In genomic region chr2:73454186-73454585, GRCm38 (mm10) we compare ENCODE assay signal across 21 mouse cellular contexts.
DNase-seq lines count a peak whose midpoint lies in the region; ATAC-seq and TF ChIP-seq lines count a peak whose summit lies in the region.
"Had no signal": no experiment of that assay in that cellular context is flagged by ENCODE, and none has a peak within 500 bp of the region (broad histone marks: within the 10 kb centered on the region; RNA-seq: fewer than 3 reads in every experiment).

No protein-coding gene starts in this region.

- H3K4me3 ChIP-seq in liver, adult 2 months (ENCODE audit: insufficient read depth, low read depth, low read length), result no peak overlapping the region
- peak overlapping the region; percentile 15 for H3K4me3 ChIP-seq in bone marrow macrophage, adult 2 months (ENCODE audit: insufficient read depth, low read length)
- no peak overlapping the region for H3K4me3 ChIP-seq in liver, postnatal 0 days (ENCODE audit: low read depth, low read length)
- H3K4me3 ChIP-seq in hindbrain, postnatal 0 days (ENCODE audit: low read length), result no peak overlapping the region
- H3K4me3 ChIP-seq in midbrain, embryonic 14.5 days (replicated peaks; ENCODE audit: low read depth, low read length), result no peak overlapping the region
- H3K4me3 ChIP-seq: embryonic facial prominence, embryonic 13.5 days; forebrain, embryonic 13.5 days; heart, embryonic 13.5 days had no signal

- H3K9ac ChIP-seq in liver, adult 2 months (ENCODE audit: low read depth, low read length), result no peak overlapping the region
- H3K9ac ChIP-seq in liver, postnatal 0 days (replicated peaks), result no peak overlapping the region
- H3K9ac ChIP-seq in hindbrain, postnatal 0 days (replicated peaks; ENCODE audit: low read length), result no peak overlapping the region
- H3K9ac ChIP-seq in midbrain, embryonic 14.5 days (replicated peaks; ENCODE audit: low read length), result no peak overlapping the region
- H3K9ac ChIP-seq: embryonic facial prominence, embryonic 13.5 days; forebrain, embryonic 13.5 days; heart, embryonic 13.5 days had no signal

- WGBS in liver, adult 2 months, result 80% methylated on average over 4 of the region's 4 CpGs
- 62% methylated on average over 4 of the region's 4 CpGs for WGBS in liver, postnatal 0 days (ENCODE audit: insufficient replicate concordance)
- WGBS in hindbrain, postnatal 0 days, result 85% methylated on average over 4 of the region's 4 CpGs
- 81% methylated on average over 4 of the region's 4 CpGs for WGBS in midbrain, embryonic 14.5 days

- peaks cover 2% of the 10 kb centered on the region; the same call in 1 of the 2 replicates for H3K4me1 ChIP-seq in liver, adult 2 months (ENCODE audit: control insufficient read depth, insufficient read depth, low read length)
- H3K4me1 ChIP-seq in bone marrow macrophage, adult 2 months (ENCODE audit: control insufficient read depth, insufficient read depth, low read length), result peaks cover 63% of the 10 kb centered on the region
- peaks cover 28% of the 10 kb centered on the region for H3K4me1 ChIP-seq in liver, postnatal 0 days (ENCODE audit: insufficient read depth)
- no peaks in the 10 kb centered on the region; the same call in 1 of the 2 replicates for H3K4me1 ChIP-seq in hindbrain, postnatal 0 days (ENCODE audit: insufficient read depth, low read length)
- H3K4me1 ChIP-seq in midbrain, embryonic 14.5 days (ENCODE audit: control insufficient read depth, insufficient read depth, low read length), result 0 out of 2 replicates have a peak, but pooled peaks cover 4% of the 10 kb centered on the region

- no peak for TF ChIP-seq EP300 in liver, postnatal 0 days (IDR thresholded peaks at IDR 0.05; ENCODE audit: low read depth)

- peak overlapping the region; percentile 47; the same call in 1 of the 2 replicates for H3K27ac ChIP-seq in liver, adult 2 months (replicated peaks; ENCODE audit: insufficient read depth, low read depth, low read length)
- peak overlapping the region; percentile 76 for H3K27ac ChIP-seq in bone marrow macrophage, adult 2 months (ENCODE audit: insufficient read depth, low read depth, low read length)
- peak overlapping the region; percentile 71 for H3K27ac ChIP-seq in liver, postnatal 0 days (ENCODE audit: low read depth)
- H3K27ac ChIP-seq in hindbrain, postnatal 0 days, result no peak overlapping the region
- H3K27ac ChIP-seq in midbrain, embryonic 14.5 days (replicated peaks; ENCODE audit: low read depth, low read length), result no peak overlapping the region
- H3K27ac ChIP-seq: embryonic facial prominence, embryonic 13.5 days; forebrain, embryonic 13.5 days; heart, embryonic 13.5 days had no signal

- H3K9me3 ChIP-seq in liver, postnatal 0 days (ENCODE audit: low read length), result no peaks in the 10 kb centered on the region
- H3K9me3 ChIP-seq in hindbrain, postnatal 0 days (ENCODE audit: low read length), result no peaks in the 10 kb centered on the region
- no peaks in the 10 kb centered on the region for H3K9me3 ChIP-seq in midbrain, embryonic 14.5 days (ENCODE audit: control insufficient read depth, low read length)
- H3K9me3 ChIP-seq: embryonic facial prominence, embryonic 13.5 days; forebrain, embryonic 13.5 days; G1E; heart, embryonic 13.5 days had no signal

- TF ChIP-seq POLR2A in liver, adult 2 months (IDR thresholded peaks at IDR 0.05; ENCODE audit: extremely low read depth, insufficient read depth, low read length), result no peak
- no peak for TF ChIP-seq POLR2A in bone marrow macrophage, adult 2 months (IDR thresholded peaks at IDR 0.05; ENCODE audit: borderline replicate concordance, low read depth, low read length)

- H3K27me3 ChIP-seq in liver, adult 2 months (ENCODE audit: control insufficient read depth, insufficient read depth, low read length), result no peaks in the 10 kb centered on the region
- no peaks in the 10 kb centered on the region for H3K27me3 ChIP-seq in liver, postnatal 0 days (ENCODE audit: insufficient read depth, low read length)
- H3K27me3 ChIP-seq in hindbrain, postnatal 0 days (ENCODE audit: insufficient read depth, low read length), result no peaks in the 10 kb centered on the region
- H3K27me3 ChIP-seq in midbrain, embryonic 14.5 days (ENCODE audit: control insufficient read depth, insufficient read depth, low read length), result no peaks in the 10 kb centered on the region
- H3K27me3 ChIP-seq: embryonic facial prominence, embryonic 13.5 days; forebrain, embryonic 13.5 days; heart, embryonic 13.5 days had no signal

- no peak for ATAC-seq in liver, postnatal 0 days
- ATAC-seq in hindbrain, postnatal 0 days, result no peak
- ATAC-seq in megakaryocyte-erythroid progenitor cell, adult 5-6 weeks (replicated peaks; ENCODE audit: low FRiP score, low TSS enrichment, poor library complexity, severe bottlenecking), result no peak
- ATAC-seq in midbrain, embryonic 14.5 days (ENCODE audit: low FRiP score, low TSS enrichment), result no peak
- ATAC-seq: forebrain, embryonic 13.5 days had no signal

- peak overlapping the region; percentile 39 for H3K4me2 ChIP-seq in liver, postnatal 0 days (ENCODE audit: low read depth, low read length)
- no peak overlapping the region for H3K4me2 ChIP-seq in hindbrain, postnatal 0 days (ENCODE audit: low read depth, low read length)
- no peak overlapping the region for H3K4me2 ChIP-seq in midbrain, embryonic 14.5 days (ENCODE audit: low read length)
- H3K4me2 ChIP-seq: embryonic facial prominence, embryonic 13.5 days; forebrain, embryonic 13.5 days; heart, embryonic 13.5 days; midbrain, embryonic 11.5 days had no signal

- no peak for DNase-seq in liver, adult 2 months (ENCODE audit: extremely low read depth, low read depth, low spot score)
- no peak for DNase-seq in liver
- no peak for DNase-seq in liver, postnatal 0 days
- peak; percentile 60 for DNase-seq in thymus, postnatal 25 days
- no peak for DNase-seq in hindbrain, postnatal 0 days (ENCODE audit: low spot score)
- no peak for DNase-seq in midbrain, embryonic 14.5 days
- DNase-seq: adrenal gland, postnatal 10 days; cerebellum, adult 8-10 months; gastrocnemius, postnatal 25 days; kidney, adult 8-10 months; kidney, postnatal 25 days; layer of hippocampus, adult 9-11 months; lung, postnatal 10 days; right cerebral cortex, postnatal 4 days had no signal

- H3K79me2 ChIP-seq in liver, adult 2 months (ENCODE audit: control insufficient read depth, insufficient read depth, low read length), result no peaks in the 10 kb centered on the region

- TF ChIP-seq CTCF in liver, adult 2 months (IDR thresholded peaks at IDR 0.05; ENCODE audit: low read depth, low read length), result no peak
- no peak for TF ChIP-seq CTCF in bone marrow macrophage, adult 2 months (IDR thresholded peaks at IDR 0.05; ENCODE audit: low read depth, low read length)
- TF ChIP-seq CTCF in liver, postnatal 0 days (IDR thresholded peaks at IDR 0.05; ENCODE audit: low read depth), result no peak
- TF ChIP-seq CTCF in hindbrain, postnatal 0 days (IDR thresholded peaks at IDR 0.05; ENCODE audit: low read depth), result no peak

- H3K36me3 ChIP-seq in liver, adult 2 months (ENCODE audit: control insufficient read depth, insufficient read depth, low read length), result no peaks in the 10 kb centered on the region
- H3K36me3 ChIP-seq in liver, postnatal 0 days (replicated peaks; ENCODE audit: insufficient read depth, low read length), result no peaks in the 10 kb centered on the region; the same call in 1 of the 2 replicates
- H3K36me3 ChIP-seq in hindbrain, postnatal 0 days (ENCODE audit: insufficient read depth, low read length), result no peaks in the 10 kb centered on the region
- H3K36me3 ChIP-seq in midbrain, embryonic 14.5 days (ENCODE audit: control insufficient read depth, insufficient read depth, low read length), result no peaks in the 10 kb centered on the region
- H3K36me3 ChIP-seq: embryonic facial prominence, embryonic 13.5 days; G1E; heart, embryonic 13.5 days had no signal

Comparison
In these comparisons a context has a peak if more than half of its experiments do, and no peak if none do; other contexts are left out.
1. H3K27ac ChIP-seq: peak in liver, adult 2 months (single experiment), bone marrow macrophage, adult 2 months (single experiment) and liver, postnatal 0 days (single experiment); none in hindbrain, postnatal 0 days (single experiment) and midbrain, embryonic 14.5 days (single experiment).